Mouse (Mus musculus): ENCODE measurements at regions not wholly inside any gene's neighbourhood (a gene's known extent, or its start where the extent isn't known, plus 50 kb on each side); places are given as distances from the start of the nearest gene placed in this dataset.

- TF ChIP-seq CTCF (IDR thresholded peaks at IDR 0.05; ENCODE audit: borderline replicate concordance, insufficient read depth, low read depth, low read length), result no peak
- no peak for TF ChIP-seq POLR2A (IDR thresholded peaks at IDR 0.05; ENCODE audit: borderline replicate concordance, insufficient read depth, low read length)
Measured at GRCm38 (mm10) chrX:16421663-16422062, 101.0 kb upstream of the Cypt1 start.
